Mouse (Mus musculus): ENCODE measurements around the gene Pygb. TPM values are rescaled to one million over a fixed set of nuclear protein-coding genes. Genes with fewer than 3 reads are reported as not detected.

The Pygb gene
- polyA plus RNA-seq, 1 experiment = 23.8 TPM

DNA sequence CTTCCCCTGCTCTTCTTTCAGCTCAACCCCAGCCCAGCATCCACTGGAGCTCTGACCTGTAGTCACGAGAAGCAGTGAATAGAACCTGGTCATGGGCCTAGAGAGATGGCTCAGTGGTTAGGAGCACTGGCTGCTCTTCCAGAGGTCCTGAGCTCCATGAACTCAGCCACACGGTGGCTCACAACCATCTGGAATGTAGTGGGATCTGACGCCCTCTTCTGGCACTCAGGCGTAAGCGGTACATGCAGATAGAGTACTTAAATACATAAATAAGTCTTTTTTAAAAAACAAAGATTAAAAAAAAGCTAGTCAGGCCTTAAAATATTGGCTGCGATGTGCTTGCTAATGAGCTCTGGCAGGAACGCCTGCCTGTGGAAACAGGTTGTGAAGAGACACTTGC lies 25.1 kb upstream of the Pygb start:
- H3K27me3 ChIP-seq (ENCODE audit: control insufficient read depth, insufficient read depth, insufficient read length) = no peaks in the 10 kb centered on the region
- TF ChIP-seq REST (IDR thresholded peaks at IDR 0.05; ENCODE audit: insufficient read depth, insufficient read length) (no peak), SRF (IDR thresholded peaks at IDR 0.05; ENCODE audit: control insufficient read depth, insufficient read length, low read depth) (no peak), TCF3 (IDR thresholded peaks at IDR 0.05; ENCODE audit: insufficient read length, low read depth) (no peak), MYOG (IDR thresholded peaks at IDR 0.05; ENCODE audit: control insufficient read depth in 1 of 3, insufficient read depth in 1 of 3, insufficient read length in 2 of 3, low read depth in 2 of 3) (no peak), TCF12 (IDR thresholded peaks at IDR 0.05; ENCODE audit: insufficient read depth, poor library complexity, severe bottlenecking) (no peak), POLR2AphosphoS2 (IDR thresholded peaks at IDR 0.05; ENCODE audit: insufficient read length, low read depth) (no peak), MAX (IDR thresholded peaks at IDR 0.05; ENCODE audit: low read depth) (no peak), E2F4 (IDR thresholded peaks at IDR 0.05; ENCODE audit: insufficient read depth) (no peak), POLR2A (IDR thresholded peaks at IDR 0.05; ENCODE audit: insufficient read length, low read depth) (no peak), MYOD1 (IDR thresholded peaks at IDR 0.05; ENCODE audit: control insufficient read depth in 1 of 3, insufficient read length in 2 of 3, low read depth in 2 of 3) (no peak), CEBPB (IDR thresholded peaks at IDR 0.05; ENCODE audit: insufficient read depth, poor library complexity, severe bottlenecking) (no peak), USF1 (IDR thresholded peaks at IDR 0.05; ENCODE audit: low read depth) (no peak)
- H3K4me3 ChIP-seq = no peak overlapping the region
- no peak overlapping the region for H3ac ChIP-seq (ENCODE audit: control insufficient read depth, insufficient read length)
- no peak overlapping the region for H3K4me2 ChIP-seq (ENCODE audit: low read depth)
- H3K36me3 ChIP-seq (ENCODE audit: control insufficient read depth, insufficient read depth) = peaks cover 12% of the 10 kb centered on the region
- no peaks in the 10 kb centered on the region for H3K79me2 ChIP-seq (ENCODE audit: control insufficient read depth, insufficient read depth)

DNA sequence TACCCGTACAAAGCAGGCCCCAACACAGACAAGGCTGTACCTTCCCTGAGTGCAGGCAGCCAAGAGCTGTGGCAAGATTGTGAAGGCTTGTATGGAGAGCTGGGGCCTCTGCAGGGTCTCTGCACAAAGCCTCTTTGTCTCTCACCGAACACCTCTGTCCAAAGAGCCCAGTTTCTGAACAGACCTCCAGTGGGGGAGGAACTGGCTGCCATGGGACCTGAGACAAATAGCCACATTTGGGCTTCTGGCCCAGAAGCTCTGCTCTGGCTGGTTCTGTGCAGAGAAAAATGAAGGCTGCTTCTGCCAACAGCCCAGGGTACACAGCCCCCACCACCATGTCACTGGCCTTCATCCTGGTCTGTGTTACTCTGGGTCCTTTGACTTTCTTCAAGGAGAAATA lies 20.9 kb upstream of the Pygb start:
- no peak overlapping the region for H3K4me2 ChIP-seq (ENCODE audit: low read depth)
- no peaks in the 10 kb centered on the region for H3K27me3 ChIP-seq (ENCODE audit: control insufficient read depth, insufficient read depth, insufficient read length)
- no peak overlapping the region for H3ac ChIP-seq (ENCODE audit: control insufficient read depth, insufficient read length)
- H3K36me3 ChIP-seq (ENCODE audit: control insufficient read depth, insufficient read depth) = no peaks in the 10 kb centered on the region
- TF ChIP-seq REST (IDR thresholded peaks at IDR 0.05; ENCODE audit: insufficient read depth, insufficient read length) (no peak), POLR2AphosphoS2 (IDR thresholded peaks at IDR 0.05; ENCODE audit: insufficient read length, low read depth) (no peak), USF1 (IDR thresholded peaks at IDR 0.05; ENCODE audit: low read depth) (no peak), TCF3 (IDR thresholded peaks at IDR 0.05; ENCODE audit: insufficient read length, low read depth) (no peak), MAX (IDR thresholded peaks at IDR 0.05; ENCODE audit: low read depth) (no peak), E2F4 (IDR thresholded peaks at IDR 0.05; ENCODE audit: insufficient read depth) (no peak)
- no peaks in the 10 kb centered on the region for H3K79me2 ChIP-seq (ENCODE audit: control insufficient read depth, insufficient read depth)
- H3K4me3 ChIP-seq = no peak overlapping the region

DNA sequence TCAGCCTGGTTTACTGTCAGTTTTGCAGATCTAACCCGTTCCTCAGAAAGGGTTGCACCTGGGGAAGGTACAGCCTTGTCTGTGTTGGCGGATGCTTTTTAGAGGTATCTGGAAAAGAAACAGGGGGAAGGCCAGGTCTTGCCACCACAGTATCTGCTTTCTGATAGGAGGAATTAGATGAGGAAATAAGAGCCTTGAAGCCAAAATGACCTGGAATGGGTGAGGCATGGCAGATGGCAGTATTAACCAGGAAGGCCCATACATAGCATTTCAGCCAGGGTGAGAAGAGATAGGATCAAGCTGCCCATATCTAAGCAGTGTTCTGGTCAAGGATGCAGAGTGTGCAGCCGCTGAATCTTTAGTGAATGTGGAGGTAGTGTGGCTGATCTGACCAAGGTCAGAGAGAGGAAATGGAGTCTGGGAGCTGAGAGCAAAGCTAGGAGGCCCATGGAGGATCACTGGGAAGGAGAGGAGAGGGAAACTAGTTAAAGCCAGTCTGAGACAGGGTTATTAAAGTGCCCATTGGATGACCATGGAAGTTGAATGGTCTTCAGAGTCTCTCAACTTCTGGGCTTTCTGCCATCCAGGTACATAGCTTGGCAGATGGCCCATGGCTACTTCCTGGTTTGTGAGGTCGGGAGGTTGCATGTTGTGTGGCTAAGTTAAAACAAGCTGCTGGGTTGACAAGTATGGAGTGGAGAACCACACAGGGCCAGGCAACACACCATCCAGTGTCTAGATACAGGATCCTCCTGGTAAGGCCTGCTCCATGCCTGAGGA lies 20.3 kb upstream of the Pygb start:
- TF ChIP-seq MAX (IDR thresholded peaks at IDR 0.05; ENCODE audit: low read depth) (no peak), SRF (IDR thresholded peaks at IDR 0.05; ENCODE audit: control insufficient read depth, insufficient read length, low read depth) (no peak), REST (IDR thresholded peaks at IDR 0.05; ENCODE audit: insufficient read depth, insufficient read length) (no peak), E2F4 (IDR thresholded peaks at IDR 0.05; ENCODE audit: insufficient read depth) (no peak)
- no peaks in the 10 kb centered on the region for H3K27me3 ChIP-seq (ENCODE audit: control insufficient read depth, insufficient read depth, insufficient read length)
- no peak overlapping the region for H3K4me3 ChIP-seq
- no peaks in the 10 kb centered on the region for H3K79me2 ChIP-seq (ENCODE audit: control insufficient read depth, insufficient read depth)
- H3K36me3 ChIP-seq (ENCODE audit: control insufficient read depth, insufficient read depth) = no peaks in the 10 kb centered on the region
- H3ac ChIP-seq (ENCODE audit: control insufficient read depth, insufficient read length) = no peak overlapping the region
- no peak overlapping the region for H3K4me2 ChIP-seq (ENCODE audit: low read depth)

DNA sequence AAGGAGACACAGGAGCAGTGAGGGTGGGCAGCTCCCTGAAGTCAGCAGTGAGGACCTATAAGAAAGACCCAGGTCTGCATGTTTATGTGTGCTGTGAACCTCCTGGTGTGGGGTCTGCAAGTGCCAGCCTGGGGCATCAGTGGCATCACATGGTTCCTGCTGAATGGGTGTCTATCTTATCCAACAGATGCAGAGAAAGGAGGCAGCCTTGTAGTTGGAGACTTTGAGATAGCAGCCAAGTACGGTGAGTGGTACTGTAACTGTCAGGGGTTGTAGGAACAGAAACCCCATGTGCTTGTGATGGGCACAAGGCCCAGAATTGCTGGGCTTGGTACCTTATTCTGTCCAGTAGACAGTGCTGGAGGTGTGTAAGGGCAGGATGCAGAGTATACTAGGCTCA lies 17.9 kb upstream of the Pygb start:
- no peaks in the 10 kb centered on the region for H3K79me2 ChIP-seq (ENCODE audit: control insufficient read depth, insufficient read depth)
- H3K4me2 ChIP-seq (ENCODE audit: low read depth) = no peak overlapping the region
- no peak overlapping the region for H3K4me3 ChIP-seq
- H3ac ChIP-seq (ENCODE audit: control insufficient read depth, insufficient read length) = no peak overlapping the region
- no peaks in the 10 kb centered on the region for H3K36me3 ChIP-seq (ENCODE audit: control insufficient read depth, insufficient read depth)
- TF ChIP-seq POLR2AphosphoS2 (IDR thresholded peaks at IDR 0.05; ENCODE audit: insufficient read length, low read depth) = no peak
- TF ChIP-seq TCF3 (IDR thresholded peaks at IDR 0.05; ENCODE audit: insufficient read length, low read depth) = no peak
- H3K27me3 ChIP-seq (ENCODE audit: control insufficient read depth, insufficient read depth, insufficient read length) = no peaks in the 10 kb centered on the region

DNA sequence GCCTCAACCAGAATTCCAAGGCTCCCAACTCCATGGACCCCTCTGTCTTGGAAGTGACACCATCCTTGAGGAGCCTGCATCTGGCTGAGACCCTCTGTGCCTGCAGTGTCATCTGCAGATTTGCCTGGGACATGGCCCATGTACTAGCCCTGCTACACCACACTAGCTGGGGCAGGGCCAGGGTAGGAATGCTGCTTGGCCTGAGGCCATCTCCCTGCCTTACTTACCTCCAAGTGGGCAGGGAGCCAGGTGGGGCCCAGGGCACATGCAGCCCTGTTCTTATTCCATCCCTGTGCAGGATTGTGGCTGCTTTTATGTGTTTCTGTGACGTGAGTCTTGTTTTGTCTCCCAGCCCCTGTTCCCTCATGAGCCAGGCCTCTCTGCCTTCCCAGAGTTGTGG lies 15.8 kb upstream of the Pygb start:
- Histone ChIP-seq H3K79me2 (ENCODE audit: control insufficient read depth, insufficient read depth) (no peaks in the 10 kb centered on the region), H3K4me2 (ENCODE audit: low read depth) (no peak overlapping the region), H3ac (ENCODE audit: control insufficient read depth, insufficient read length) (no peak overlapping the region), H3K27me3 (ENCODE audit: control insufficient read depth, insufficient read depth, insufficient read length) (no peaks in the 10 kb centered on the region), H3K36me3 (ENCODE audit: control insufficient read depth, insufficient read depth) (no peaks in the 10 kb centered on the region), H3K4me3 (no peak overlapping the region)
- TF ChIP-seq TCF12 (IDR thresholded peaks at IDR 0.05; ENCODE audit: insufficient read depth, poor library complexity, severe bottlenecking) (no peak), POLR2A (IDR thresholded peaks at IDR 0.05; ENCODE audit: insufficient read length, low read depth) (no peak), USF1 (IDR thresholded peaks at IDR 0.05; ENCODE audit: low read depth) (no peak), REST (IDR thresholded peaks at IDR 0.05; ENCODE audit: insufficient read depth, insufficient read length) (no peak), POLR2AphosphoS2 (IDR thresholded peaks at IDR 0.05; ENCODE audit: insufficient read length, low read depth) (no peak), TCF3 (IDR thresholded peaks at IDR 0.05; ENCODE audit: insufficient read length, low read depth) (no peak), CEBPB (IDR thresholded peaks at IDR 0.05; ENCODE audit: insufficient read depth, poor library complexity, severe bottlenecking) (no peak), MAX (IDR thresholded peaks at IDR 0.05; ENCODE audit: low read depth) (no peak), MYOD1 (IDR thresholded peaks at IDR 0.05; ENCODE audit: control insufficient read depth in 1 of 3, insufficient read length in 2 of 3, low read depth in 2 of 3) (no peak), E2F4 (IDR thresholded peaks at IDR 0.05; ENCODE audit: insufficient read depth) (no peak), SRF (IDR thresholded peaks at IDR 0.05; ENCODE audit: control insufficient read depth, insufficient read length, low read depth) (no peak), MYOG (IDR thresholded peaks at IDR 0.05; ENCODE audit: control insufficient read depth in 1 of 3, insufficient read depth in 1 of 3, insufficient read length in 2 of 3, low read depth in 2 of 3) (no peak)

All from myocyte (in vitro differentiated cells).